Mouse (Mus musculus) E14TG2a.4 (cell line): ENCODE data around the gene Igfbp2.

Experiments
- H3K27me3 ChIP-seq: 2 replicates; pipeline ENCODE4 v1.6.1; 2014; ENCODE audit warnings: low read length, control low read depth; ENCODE audit not compliant: insufficient read depth
- H3K36me3 ChIP-seq: 2 replicates; pipeline ENCODE4 v1.6.1; 2014; ENCODE audit warnings: low read length, control low read depth; ENCODE audit not compliant: insufficient read depth
- H3K4me1 ChIP-seq: replicated peaks from 2 replicates; pipeline ENCODE4 v1.6.1; 2014; ENCODE audit warnings: low read depth, low read length, control low read depth
- H3K4me3 ChIP-seq: replicated peaks from 2 replicates; pipeline ENCODE4 v1.5.1; 2014; ENCODE audit warnings: mild to moderate bottlenecking, low read length
- H3K9me3 ChIP-seq: 2 replicates; pipeline ENCODE4 v1.6.1; 2014; ENCODE audit warnings: low read length, control low read depth
- CTCF ChIP-seq: conservative IDR thresholded peaks from 2 replicates; pipeline ENCODE4 v1.5.1; 2014; ENCODE audit warnings: low read length
- NANOG ChIP-seq: IDR thresholded peaks from 2 replicates; pipeline ENCODE4 v1.6.1; 2014; ENCODE audit warnings: borderline replicate concordance, low read length, mixed read lengths
- POU5F1 ChIP-seq: IDR thresholded peaks from 2 replicates; pipeline ENCODE4 v1.6.1; 2014; ENCODE audit warnings: low read length, borderline replicate concordance

Gene Igfbp2

GRCm38 (mm10) chr1:72859963-72860362 is 35.7 kb downstream of the Igfbp2 start:
- H3K4me1 ChIP-seq: peaks cover 21% of the 10 kb centered on the region
- H3K36me3 ChIP-seq: no peaks in the 10 kb centered on the region
- TF ChIP-seq CTCF: no peak
- no peak overlapping the region for H3K4me3 ChIP-seq
- peaks cover 57% of the 10 kb centered on the region for H3K27me3 ChIP-seq
- no peaks in the 10 kb centered on the region for H3K9me3 ChIP-seq

GRCm38 (mm10) chr1:72860502-72860901 is 36.2 kb downstream of the Igfbp2 start:
- peaks cover 25% of the 10 kb centered on the region for H3K4me1 ChIP-seq
- TF ChIP-seq POU5F1: no peak
- TF ChIP-seq NANOG: no peak
- no peak for TF ChIP-seq CTCF
- no peaks in the 10 kb centered on the region for H3K9me3 ChIP-seq

GRCm38 (mm10) chr1:72861702-72862101 is 37.4 kb downstream of the Igfbp2 start:
- TF ChIP-seq POU5F1: no peak
- no peak for TF ChIP-seq CTCF
- no peak for TF ChIP-seq NANOG
- peaks cover 57% of the 10 kb centered on the region for H3K27me3 ChIP-seq
- peaks cover 28% of the 10 kb centered on the region for H3K4me1 ChIP-seq
- H3K36me3 ChIP-seq: no peaks in the 10 kb centered on the region
- H3K4me3 ChIP-seq: no peak overlapping the region
- H3K9me3 ChIP-seq: no peaks in the 10 kb centered on the region

More at GRCm38 (mm10) chr1:72860502-72860901, 36.2 kb downstream of the Igfbp2 start:
- Histone ChIP-seq H3K27me3 (peaks cover 57% of the 10 kb centered on the region), H3K4me3 (no peak overlapping the region), H3K36me3 (no peaks in the 10 kb centered on the region)

GRCm38 (mm10) chr1:72862248-72862647 is 37.9 kb downstream of the Igfbp2 start:
- Histone ChIP-seq H3K4me3 (peak overlapping the region; percentile 20; the same call in 1 of the 2 replicates), H3K27me3 (peaks cover 54% of the 10 kb centered on the region), H3K4me1 (peaks cover 28% of the 10 kb centered on the region), H3K9me3 (no peaks in the 10 kb centered on the region), H3K36me3 (no peaks in the 10 kb centered on the region)
- TF ChIP-seq CTCF: no peak
- TF ChIP-seq POU5F1: no peak
- no peak for TF ChIP-seq NANOG

GRCm38 (mm10) chr1:72863692-72864091 is 39.4 kb downstream of the Igfbp2 start:
- no peak overlapping the region for H3K4me3 ChIP-seq
- H3K36me3 ChIP-seq: no peaks in the 10 kb centered on the region
- H3K9me3 ChIP-seq: no peaks in the 10 kb centered on the region
- H3K4me1 ChIP-seq: peaks cover 31% of the 10 kb centered on the region
- peaks cover 60% of the 10 kb centered on the region for H3K27me3 ChIP-seq
- TF ChIP-seq POU5F1: no peak
- no peak for TF ChIP-seq CTCF
- TF ChIP-seq NANOG: no peak

- Histone ChIP-seq H3K36me3 (no peaks in the 10 kb centered on the region), H3K4me3 (no peak overlapping the region), H3K9me3 (no peaks in the 10 kb centered on the region), H3K4me1 (peaks cover 26% of the 10 kb centered on the region), H3K27me3 (peaks cover 63% of the 10 kb centered on the region)
- TF ChIP-seq NANOG: no peak
Observed at GRCm38 (mm10) chr1:72864272-72864671, 40.0 kb downstream of the Igfbp2 start.

- Histone ChIP-seq H3K27me3 (peaks cover 56% of the 10 kb centered on the region), H3K4me3 (no peak overlapping the region), H3K36me3 (no peaks in the 10 kb centered on the region), H3K4me1 (peaks cover 42% of the 10 kb centered on the region), H3K9me3 (no peaks in the 10 kb centered on the region)
- TF ChIP-seq CTCF (peak; percentile 99), NANOG (no peak)
Observed at GRCm38 (mm10) chr1:72865900-72866299, 41.6 kb downstream of the Igfbp2 start.

GRCm38 (mm10) chr1:72866417-72866816 is 42.1 kb downstream of the Igfbp2 start:
- peaks cover 46% of the 10 kb centered on the region for H3K4me1 ChIP-seq
- H3K36me3 ChIP-seq: no peaks in the 10 kb centered on the region
- H3K27me3 ChIP-seq: peaks cover 55% of the 10 kb centered on the region
- no peak overlapping the region for H3K4me3 ChIP-seq
- TF ChIP-seq NANOG (no peak), POU5F1 (no peak)
- no peaks in the 10 kb centered on the region for H3K9me3 ChIP-seq

- Histone ChIP-seq H3K9me3 (no peaks in the 10 kb centered on the region), H3K4me3 (no peak overlapping the region), H3K36me3 (no peaks in the 10 kb centered on the region), H3K27me3 (peaks cover 54% of the 10 kb centered on the region), H3K4me1 (peaks cover 53% of the 10 kb centered on the region)
- TF ChIP-seq CTCF (no peak), NANOG (no peak), POU5F1 (no peak)
Observed at GRCm38 (mm10) chr1:72867346-72867745, 43.0 kb downstream of the Igfbp2 start.
